Mouse (Mus musculus): ENCODE data around the gene Ptprd. TPM values are rescaled to one million over a fixed set of nuclear protein-coding genes. Genes with fewer than 3 reads are reported as not detected.

The Ptprd gene
- polyA plus RNA-seq, 1 experiment from 2014 or later = 10.4 TPM

- no peaks in the 10 kb centered on the region for H3K27me3 ChIP-seq (replicated peaks)
- H3K36me3 ChIP-seq = 0 out of 2 replicates have a peak, but pooled peaks cover 4% of the 10 kb centered on the region
- peaks cover 32% of the 10 kb centered on the region for H3K4me1 ChIP-seq
- no peak overlapping the region for H3K4me3 ChIP-seq
- 49% methylated on average over 5 of the region's 5 CpGs for WGBS
- no peaks in the 10 kb centered on the region for H3K9me3 ChIP-seq
- no peak overlapping the region for H3K4me2 ChIP-seq
- no peak overlapping the region for H3K9ac ChIP-seq
- no peak for ATAC-seq (ENCODE audit: extremely low read depth, insufficient number of reproducible peaks, low FRiP score, low TSS enrichment)
- H3K27ac ChIP-seq (replicated peaks) = 0 out of 2 replicates have a peak overlapping the region, but pooled peaks have one; percentile 8
Measured at GRCm38 (mm10) chr4:76238577-76238976, 1973.2 kb downstream of the Ptprd start.

DNA sequence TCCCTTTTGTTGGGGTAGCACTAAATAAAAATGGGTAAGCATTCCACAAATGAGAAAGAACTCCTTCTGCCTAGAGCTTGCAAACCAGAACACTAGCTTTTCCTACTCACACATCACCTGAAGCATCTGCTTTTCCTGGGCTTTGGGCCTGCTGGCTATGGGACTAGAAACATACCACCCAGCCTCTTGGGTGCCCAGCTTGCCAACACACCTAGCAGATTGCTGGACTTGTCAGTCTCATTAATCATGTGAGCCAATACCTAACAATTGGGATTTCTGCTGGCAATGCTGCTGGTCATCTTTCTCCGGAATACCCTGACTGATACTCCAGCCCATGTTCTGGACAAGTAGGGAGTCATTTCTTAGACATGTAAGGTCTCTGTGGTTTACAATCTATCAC, 1973.9 kb downstream of the Ptprd start:
- H3K4me1 ChIP-seq = peaks cover 32% of the 10 kb centered on the region
- H3K36me3 ChIP-seq = 0 out of 2 replicates have a peak, but pooled peaks cover 5% of the 10 kb centered on the region
- H3K9ac ChIP-seq = no peak overlapping the region
- ATAC-seq (ENCODE audit: extremely low read depth, insufficient number of reproducible peaks, low FRiP score, low TSS enrichment) = no peak
- 90% methylated on average over 1 of the region's 1 CpGs for WGBS
- no peaks in the 10 kb centered on the region for H3K9me3 ChIP-seq
- no peaks in the 10 kb centered on the region for H3K27me3 ChIP-seq (replicated peaks)
- H3K4me2 ChIP-seq = no peak overlapping the region
- no peak overlapping the region for H3K4me3 ChIP-seq
- no peak overlapping the region for H3K27ac ChIP-seq (replicated peaks)

DNA sequence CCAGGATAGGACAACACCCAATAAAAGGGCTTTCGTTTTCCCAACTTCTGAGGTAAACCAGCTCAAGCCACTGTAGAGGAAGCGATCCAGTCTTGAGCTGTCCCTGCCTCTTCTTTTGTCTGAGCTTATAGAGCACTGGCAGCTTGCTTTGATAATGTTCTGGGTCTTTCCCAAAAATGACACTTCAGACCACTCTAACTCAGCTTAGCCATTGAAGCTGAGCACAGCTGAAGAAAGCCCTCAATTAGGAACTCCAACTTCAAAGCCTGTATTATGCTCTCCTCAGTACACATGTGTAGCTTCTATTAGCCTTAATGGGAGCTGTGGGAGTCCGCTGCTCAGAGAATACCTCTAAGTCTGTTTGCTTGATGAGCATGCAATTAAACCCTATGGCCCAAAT, 1988.0 kb downstream of the Ptprd start:
- Histone ChIP-seq H3K4me1 (no peaks in the 10 kb centered on the region), H3K27me3 (replicated peaks) (no peaks in the 10 kb centered on the region), H3K9me3 (no peaks in the 10 kb centered on the region), H3K9ac (no peak overlapping the region), H3K4me2 (no peak overlapping the region), H3K36me3 (no peaks in the 10 kb centered on the region), H3K27ac (replicated peaks) (no peak overlapping the region), H3K4me3 (no peak overlapping the region)
- 80% methylated on average over 3 of the region's 3 CpGs for WGBS
- ATAC-seq (ENCODE audit: extremely low read depth, insufficient number of reproducible peaks, low FRiP score, low TSS enrichment) = no peak

- H3K4me2 ChIP-seq = no peak overlapping the region
- no peaks in the 10 kb centered on the region for H3K36me3 ChIP-seq
- no peak overlapping the region for H3K9ac ChIP-seq
- 64% methylated on average over 2 of the region's 2 CpGs for WGBS
- no peak overlapping the region for H3K27ac ChIP-seq (replicated peaks)
- no peaks in the 10 kb centered on the region for H3K9me3 ChIP-seq
- H3K4me3 ChIP-seq = no peak overlapping the region
- no peaks in the 10 kb centered on the region for H3K27me3 ChIP-seq (replicated peaks)
- H3K4me1 ChIP-seq = no peaks in the 10 kb centered on the region
- no peak for ATAC-seq (ENCODE audit: extremely low read depth, insufficient number of reproducible peaks, low FRiP score, low TSS enrichment)
Measured at GRCm38 (mm10) chr4:76222520-76222919, 1989.2 kb downstream of the Ptprd start.

GRCm38 (mm10) chr4:76218065-76218464, 1993.7 kb downstream of the Ptprd start:
- 91% methylated on average over 1 of the region's 1 CpGs for WGBS
- H3K27ac ChIP-seq (replicated peaks) = no peak overlapping the region
- H3K4me2 ChIP-seq = no peak overlapping the region
- H3K36me3 ChIP-seq = no peaks in the 10 kb centered on the region
- H3K27me3 ChIP-seq (replicated peaks) = no peaks in the 10 kb centered on the region
- no peak for ATAC-seq (ENCODE audit: extremely low read depth, insufficient number of reproducible peaks, low FRiP score, low TSS enrichment)
- no peak overlapping the region for H3K4me3 ChIP-seq
- H3K9me3 ChIP-seq = no peaks in the 10 kb centered on the region
- no peaks in the 10 kb centered on the region for H3K4me1 ChIP-seq
- no peak overlapping the region for H3K9ac ChIP-seq

DNA sequence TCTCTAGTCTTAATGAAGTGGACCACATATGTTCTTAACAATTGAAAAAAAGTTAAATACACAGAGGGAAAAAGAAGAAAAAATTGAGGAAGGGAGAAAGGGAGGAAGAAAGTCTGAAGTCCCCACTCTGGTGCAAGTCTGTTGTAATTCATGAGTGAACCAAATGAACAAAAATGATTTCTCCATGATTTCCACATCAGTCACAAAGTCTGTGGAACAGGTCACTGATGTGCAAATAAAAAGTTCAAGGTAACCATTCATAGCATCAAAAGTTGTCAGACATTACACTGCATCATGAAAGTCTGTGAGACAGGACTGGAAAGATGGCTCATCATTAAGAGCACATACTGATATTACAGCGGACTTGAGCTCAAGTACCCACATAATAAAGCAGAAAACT, 1996.6 kb downstream of the Ptprd start:
- H3K4me2 ChIP-seq = no peak overlapping the region
- no peaks in the 10 kb centered on the region for H3K4me1 ChIP-seq
- H3K9me3 ChIP-seq = no peaks in the 10 kb centered on the region
- no peak overlapping the region for H3K9ac ChIP-seq
- WGBS = 86% methylated on average over 1 of the region's 1 CpGs
- no peak overlapping the region for H3K4me3 ChIP-seq
- H3K36me3 ChIP-seq = no peaks in the 10 kb centered on the region
- ATAC-seq (ENCODE audit: extremely low read depth, insufficient number of reproducible peaks, low FRiP score, low TSS enrichment) = no peak
- no peak overlapping the region for H3K27ac ChIP-seq (replicated peaks)
- H3K27me3 ChIP-seq (replicated peaks) = no peaks in the 10 kb centered on the region

DNA sequence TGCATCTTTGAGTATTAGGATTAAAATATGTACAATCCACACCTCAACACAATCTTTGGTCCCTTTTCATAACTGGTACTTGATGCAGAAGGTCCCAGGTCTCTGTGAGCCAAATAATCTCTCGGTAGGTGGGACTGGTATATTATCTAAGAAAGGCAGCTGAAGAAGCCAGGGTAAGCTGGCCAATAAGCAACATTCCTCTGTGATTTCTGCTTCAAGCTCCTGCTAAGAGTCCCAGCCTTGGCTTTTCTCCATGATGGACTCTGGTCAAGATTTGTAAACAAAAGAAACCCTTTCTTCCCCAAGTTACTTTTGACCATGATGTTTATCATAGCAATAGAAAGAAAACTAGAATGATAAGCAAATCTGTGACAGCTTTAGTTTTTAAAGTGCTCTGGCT, 2012.4 kb downstream of the Ptprd start:
- H3K4me1 ChIP-seq = peaks cover 21% of the 10 kb centered on the region
- no peak overlapping the region for H3K27ac ChIP-seq (replicated peaks)
- H3K27me3 ChIP-seq (replicated peaks) = no peaks in the 10 kb centered on the region
- no peak for ATAC-seq (ENCODE audit: extremely low read depth, insufficient number of reproducible peaks, low FRiP score, low TSS enrichment)
- no peaks in the 10 kb centered on the region for H3K9me3 ChIP-seq
- no peak overlapping the region for H3K4me2 ChIP-seq
- no peak overlapping the region for H3K4me3 ChIP-seq
- H3K9ac ChIP-seq = no peak overlapping the region
- no peaks in the 10 kb centered on the region for H3K36me3 ChIP-seq
- 20% methylated on average over 1 of the region's 1 CpGs for WGBS

- no peak for ATAC-seq (ENCODE audit: extremely low read depth, insufficient number of reproducible peaks, low FRiP score, low TSS enrichment)
- WGBS = 85% methylated on average over 3 of the region's 3 CpGs
Measured at GRCm38 (mm10) chr4:76194762-76195161, 2017.0 kb downstream of the Ptprd start.

GRCm38 (mm10) chr4:76193496-76193895, 2018.3 kb downstream of the Ptprd start:
- Histone ChIP-seq H3K4me3 (no peak overlapping the region), H3K9ac (no peak overlapping the region)
- WGBS = 61% methylated on average over 3 of the region's 3 CpGs

More at GRCm38 (mm10) chr4:76194762-76195161, 2017.0 kb downstream of the Ptprd start:
- Histone ChIP-seq H3K4me3 (no peak overlapping the region), H3K36me3 (no peaks in the 10 kb centered on the region), H3K4me2 (no peak overlapping the region), H3K9me3 (no peaks in the 10 kb centered on the region), H3K4me1 (peaks cover 21% of the 10 kb centered on the region), H3K27me3 (replicated peaks) (no peaks in the 10 kb centered on the region), H3K27ac (replicated peaks) (no peak overlapping the region), H3K9ac (no peak overlapping the region)

DNA sequence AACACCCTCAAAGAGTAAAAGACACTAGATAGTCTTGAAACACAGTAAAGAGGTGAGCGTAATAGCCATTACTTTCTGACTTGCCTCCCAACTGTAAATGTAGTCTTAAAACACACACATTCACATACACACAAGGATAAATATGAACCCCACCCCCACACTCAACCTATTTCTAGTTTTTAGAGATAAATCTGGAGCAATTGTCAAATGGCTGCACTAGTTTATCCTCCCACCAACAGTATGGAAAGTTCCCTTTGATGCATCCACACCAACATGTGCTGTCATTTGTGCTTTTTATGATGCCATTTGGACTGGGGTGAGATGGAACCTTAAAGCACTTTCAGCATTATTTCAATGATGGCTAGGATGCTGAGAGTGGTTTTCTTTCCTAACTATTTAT, 2019.7 kb downstream of the Ptprd start:
- Histone ChIP-seq H3K36me3 (no peaks in the 10 kb centered on the region), H3K9ac (no peak overlapping the region), H3K27ac (replicated peaks) (no peak overlapping the region), H3K4me3 (no peak overlapping the region), H3K9me3 (no peaks in the 10 kb centered on the region), H3K27me3 (replicated peaks) (no peaks in the 10 kb centered on the region), H3K4me1 (peaks cover 11% of the 10 kb centered on the region), H3K4me2 (no peak overlapping the region)
- WGBS = 85% methylated on average over 1 of the region's 1 CpGs
- ATAC-seq (ENCODE audit: extremely low read depth, insufficient number of reproducible peaks, low FRiP score, low TSS enrichment) = no peak

More at GRCm38 (mm10) chr4:76193496-76193895, 2018.3 kb downstream of the Ptprd start:
- Histone ChIP-seq H3K36me3 (no peaks in the 10 kb centered on the region), H3K9me3 (no peaks in the 10 kb centered on the region), H3K27me3 (replicated peaks) (no peaks in the 10 kb centered on the region), H3K4me1 (peaks cover 15% of the 10 kb centered on the region), H3K27ac (replicated peaks) (no peak overlapping the region), H3K4me2 (no peak overlapping the region)
- ATAC-seq (ENCODE audit: extremely low read depth, insufficient number of reproducible peaks, low FRiP score, low TSS enrichment) = no peak

DNA sequence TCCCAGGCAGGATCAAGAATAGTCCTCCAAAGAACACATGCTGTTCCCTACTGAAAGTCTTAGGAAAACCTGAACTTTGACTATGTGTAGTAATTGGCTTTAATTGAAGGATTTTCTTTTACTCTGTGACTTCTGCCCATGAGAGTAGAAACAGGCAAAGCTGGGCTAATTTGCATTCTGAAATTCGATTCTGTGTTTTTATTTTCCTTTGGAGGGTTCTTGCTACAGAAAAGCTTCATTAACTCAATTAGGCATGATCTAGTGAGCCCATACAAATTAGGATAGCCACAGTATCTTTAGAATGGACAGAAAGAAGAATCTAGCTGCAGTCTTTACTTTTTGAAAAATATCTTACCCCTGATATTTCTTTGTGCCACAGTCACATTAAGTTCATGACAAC, 2021.0 kb downstream of the Ptprd start:
- no peak for ATAC-seq (ENCODE audit: extremely low read depth, insufficient number of reproducible peaks, low FRiP score, low TSS enrichment)
- Histone ChIP-seq H3K4me2 (no peak overlapping the region), H3K36me3 (no peaks in the 10 kb centered on the region), H3K27ac (replicated peaks) (no peak overlapping the region), H3K4me3 (no peak overlapping the region), H3K9ac (no peak overlapping the region), H3K9me3 (no peaks in the 10 kb centered on the region), H3K4me1 (no peaks in the 10 kb centered on the region), H3K27me3 (replicated peaks) (no peaks in the 10 kb centered on the region)
- WGBS = 52% methylated on average over 1 of the region's 1 CpGs

DNA sequence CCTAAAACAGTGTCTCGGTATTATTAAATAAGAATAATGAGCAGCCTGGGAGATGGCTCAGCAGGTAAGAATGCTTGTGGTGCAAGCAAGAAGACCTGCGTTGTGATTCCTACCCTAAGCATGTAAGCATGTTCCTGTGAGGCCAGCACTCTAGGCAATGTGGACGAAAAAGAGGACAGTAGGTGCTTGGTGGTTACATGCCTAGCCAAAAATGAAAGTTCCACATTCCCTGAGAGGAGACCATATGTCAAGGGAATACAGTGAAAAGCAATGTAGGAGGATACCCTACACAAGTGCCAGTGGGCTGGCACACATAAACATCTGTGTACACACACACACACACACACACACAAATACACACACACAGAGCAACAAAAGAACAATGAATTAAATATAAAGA, 2028.7 kb downstream of the Ptprd start:
- Histone ChIP-seq H3K9ac (no peak overlapping the region), H3K4me2 (no peak overlapping the region), H3K27ac (replicated peaks) (no peak overlapping the region), H3K27me3 (replicated peaks) (no peaks in the 10 kb centered on the region), H3K9me3 (no peaks in the 10 kb centered on the region), H3K36me3 (no peaks in the 10 kb centered on the region), H3K4me3 (no peak overlapping the region), H3K4me1 (peaks cover 10% of the 10 kb centered on the region; the same call in 1 of the 2 replicates)
- no peak for ATAC-seq (ENCODE audit: extremely low read depth, insufficient number of reproducible peaks, low FRiP score, low TSS enrichment)
- 81% methylated on average over 3 of the region's 3 CpGs for WGBS
